Mouse (Mus musculus): ENCODE results near the gene Agl. TPM values are rescaled to one million over a fixed set of nuclear protein-coding genes. Genes with fewer than 3 reads are reported as not detected.
"Not testable (repeated sequence)": the region's sequence is repeated elsewhere in the genome, so short reads cannot be mapped to it uniquely, and the experiment has no call there.

Agl gene
- total RNA-seq, 2 experiments from 2014 or later, result 2.9 to 3.4 TPM

GRCm38 (mm10) chr3:116817231-116817630 is 9.3 kb upstream of the Agl start:
- no peak for ATAC-seq (replicated peaks; ENCODE audit: low FRiP score, poor library complexity, severe bottlenecking)

- no peak for ATAC-seq (replicated peaks; ENCODE audit: low FRiP score, poor library complexity, severe bottlenecking)
Observed at GRCm38 (mm10) chr3:116816674-116817215, 8.8 kb upstream of the Agl start.

GRCm38 (mm10) chr3:116815916-116816315 is 8.0 kb upstream of the Agl start:
- ATAC-seq (replicated peaks; ENCODE audit: low FRiP score, poor library complexity, severe bottlenecking), result no peak

DNA sequence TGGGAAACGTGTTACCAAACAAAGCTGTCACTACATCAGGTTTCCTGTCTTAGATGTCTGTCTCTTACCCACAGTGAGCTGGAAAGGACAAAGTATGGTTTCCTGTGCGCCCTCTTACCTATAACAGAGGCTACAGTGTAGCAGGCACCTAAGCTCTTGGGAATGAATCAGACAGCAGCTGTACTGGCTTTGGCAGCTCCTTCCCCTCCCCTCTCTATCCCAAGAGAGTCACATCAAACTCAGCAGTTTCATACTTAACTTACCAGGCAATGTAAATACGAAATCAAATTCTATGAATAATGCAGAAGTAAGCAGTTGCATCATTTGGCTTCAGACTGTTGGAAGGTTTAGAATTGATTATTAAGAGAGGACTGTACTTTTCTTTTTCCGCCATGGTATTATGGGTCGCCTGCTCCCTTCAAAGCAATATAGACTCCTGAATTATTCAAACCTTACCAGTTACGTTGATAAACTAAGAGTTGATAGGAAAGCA is 7.4 kb upstream of the Agl start:
- no peak for ATAC-seq (replicated peaks; ENCODE audit: low FRiP score, poor library complexity, severe bottlenecking)

DNA sequence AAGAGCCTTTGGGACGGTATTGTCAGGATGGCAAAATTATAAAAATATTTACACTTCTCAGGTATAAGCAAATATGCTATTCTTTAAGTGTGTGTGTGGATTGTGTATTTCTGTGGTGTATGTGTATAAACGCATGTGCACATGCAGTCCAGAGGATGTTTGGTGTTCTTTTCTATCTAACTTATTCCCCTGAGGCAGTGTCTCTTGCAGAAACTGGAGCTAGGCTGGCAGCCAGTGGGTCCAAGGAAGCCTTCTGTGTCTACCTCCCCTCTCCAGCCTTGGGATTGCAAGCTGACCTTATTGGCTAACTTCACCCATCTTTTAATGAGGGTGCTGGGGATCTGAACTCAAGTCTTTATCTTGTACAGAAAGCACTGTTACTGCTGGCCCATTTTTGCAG is 5.0 kb upstream of the Agl start:
- no peak for ATAC-seq (replicated peaks; ENCODE audit: low FRiP score, poor library complexity, severe bottlenecking)

DNA sequence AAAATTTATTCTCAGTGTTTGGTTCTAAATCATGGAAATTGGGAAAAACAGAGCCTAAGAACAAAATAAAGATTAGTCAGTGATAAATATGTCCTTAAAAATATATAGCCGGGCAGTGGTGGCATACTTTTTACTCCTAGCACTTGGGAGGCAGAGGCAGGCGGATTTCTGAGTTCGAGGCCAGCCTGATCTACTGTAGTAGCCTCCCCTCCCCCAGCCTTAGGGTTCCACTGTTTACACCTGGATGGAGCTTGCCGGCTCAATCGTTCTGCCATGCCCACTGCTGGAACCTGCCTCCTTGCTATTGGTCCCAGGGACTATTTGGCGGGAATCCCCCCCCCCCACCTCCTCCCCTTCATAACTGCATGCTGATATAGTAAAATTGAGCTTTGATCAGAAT is 2.4 kb upstream of the Agl start:
- not testable (repeated sequence) for ATAC-seq (replicated peaks; ENCODE audit: low FRiP score, poor library complexity, severe bottlenecking)

- ATAC-seq (replicated peaks; ENCODE audit: low FRiP score, poor library complexity, severe bottlenecking), result no peak
Observed at GRCm38 (mm10) chr3:116809221-116809620, 1.3 kb upstream of the Agl start.

DNA sequence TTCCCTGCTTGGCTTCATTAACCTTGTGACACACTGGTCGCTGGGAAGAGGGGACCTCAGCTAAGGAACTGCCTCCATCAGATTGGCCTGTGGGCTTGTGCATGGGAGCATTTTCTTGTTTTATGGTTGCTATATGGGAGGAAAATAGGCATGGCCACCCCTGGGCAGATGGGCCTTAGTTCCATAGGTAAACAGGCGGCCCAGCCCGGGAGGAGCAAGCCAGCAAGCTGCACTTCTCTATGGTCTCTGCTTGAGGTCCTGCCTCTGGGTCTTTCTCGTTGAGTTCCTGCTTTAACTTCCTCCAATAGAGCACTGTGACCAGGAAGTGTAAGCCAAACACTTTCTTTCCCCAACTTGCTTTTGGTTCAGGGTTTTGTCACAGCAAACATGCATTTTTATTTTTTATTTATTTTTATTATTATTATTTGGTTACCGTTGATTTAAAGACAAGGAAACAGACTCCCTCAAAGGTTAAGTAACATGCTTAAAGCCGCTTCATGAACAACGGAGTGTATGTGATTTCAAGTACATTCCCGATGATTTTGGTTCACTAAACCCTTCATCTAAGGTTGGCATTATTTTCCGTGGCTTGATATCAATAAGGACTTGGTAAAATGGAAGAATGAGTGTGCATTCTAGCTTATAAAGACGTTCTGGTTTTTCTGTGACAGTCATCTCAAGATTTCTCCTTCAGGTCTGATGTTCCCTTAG is 696 bp upstream of the Agl start:
- ATAC-seq (replicated peaks; ENCODE audit: low FRiP score, poor library complexity, severe bottlenecking), result peak; percentile 40; the same call in 1 of the 2 replicates

DNA sequence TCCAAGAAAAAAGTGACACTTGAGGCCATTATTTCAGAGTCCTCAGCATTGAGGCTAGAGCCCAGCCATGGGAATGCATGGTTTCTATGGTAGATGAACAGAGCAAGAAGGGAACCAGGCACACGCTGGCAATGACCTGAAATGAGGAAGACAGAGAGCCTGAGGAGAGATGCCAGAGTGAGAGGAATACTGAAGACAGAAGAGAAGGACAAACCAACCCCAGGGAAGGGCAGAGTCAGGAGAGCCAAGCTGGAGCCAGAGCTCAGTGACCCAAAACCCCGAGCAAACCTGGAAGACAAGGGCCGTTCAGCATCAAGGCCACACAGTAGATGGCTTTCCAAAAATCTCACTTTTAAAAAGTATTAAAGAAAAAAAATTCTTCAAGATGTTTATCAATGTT is 2.1 kb downstream of the Agl start:
- ATAC-seq (replicated peaks; ENCODE audit: low FRiP score, poor library complexity, severe bottlenecking), result no peak

DNA sequence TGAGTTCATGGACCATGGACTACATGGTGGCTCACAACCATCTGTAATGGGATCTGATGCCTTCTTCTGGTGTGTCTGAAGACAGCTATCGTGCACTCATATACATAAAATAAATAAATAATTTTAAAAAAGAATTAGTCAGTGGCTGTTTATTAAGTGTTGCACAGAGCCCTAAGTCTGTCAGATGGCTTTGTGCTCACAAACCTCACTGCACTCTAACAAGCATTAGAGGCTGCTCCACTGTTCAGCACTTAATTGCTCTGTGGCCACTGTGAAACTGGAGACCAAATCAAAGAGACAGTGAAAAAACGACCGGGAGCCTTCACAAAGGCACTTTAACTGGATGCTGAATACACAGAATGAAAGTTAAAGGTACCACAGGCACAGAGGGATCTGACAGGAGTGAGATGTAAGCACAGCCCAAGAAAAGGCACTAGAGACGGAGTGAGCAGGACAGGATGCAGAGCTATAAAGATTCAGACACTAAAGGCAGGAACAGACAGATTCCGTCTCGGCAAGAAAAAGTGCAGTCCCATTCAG is 3.1 kb downstream of the Agl start:
- ATAC-seq (replicated peaks; ENCODE audit: low FRiP score, poor library complexity, severe bottlenecking), result no peak

DNA sequence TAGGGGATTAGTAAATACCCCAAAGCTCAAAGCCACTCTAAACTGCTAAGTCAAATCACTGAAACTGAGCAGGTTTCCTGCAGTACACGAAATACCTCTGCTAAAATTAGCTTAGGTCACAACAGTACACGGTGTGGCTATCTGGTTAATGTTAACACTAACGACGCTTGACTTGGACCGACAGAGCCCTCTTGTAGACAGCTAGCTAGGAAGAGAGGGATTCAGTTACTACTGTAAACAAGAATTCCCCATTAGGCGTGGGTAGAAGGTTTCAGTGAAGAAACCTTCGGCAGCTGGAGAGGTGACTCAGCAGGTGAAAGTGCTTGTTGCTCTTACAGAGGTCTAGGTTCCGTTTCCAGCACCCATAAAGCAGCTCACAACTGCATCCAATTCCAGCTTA is 6.2 kb downstream of the Agl start:
- ATAC-seq (replicated peaks; ENCODE audit: low FRiP score, poor library complexity, severe bottlenecking), result no peak

DNA sequence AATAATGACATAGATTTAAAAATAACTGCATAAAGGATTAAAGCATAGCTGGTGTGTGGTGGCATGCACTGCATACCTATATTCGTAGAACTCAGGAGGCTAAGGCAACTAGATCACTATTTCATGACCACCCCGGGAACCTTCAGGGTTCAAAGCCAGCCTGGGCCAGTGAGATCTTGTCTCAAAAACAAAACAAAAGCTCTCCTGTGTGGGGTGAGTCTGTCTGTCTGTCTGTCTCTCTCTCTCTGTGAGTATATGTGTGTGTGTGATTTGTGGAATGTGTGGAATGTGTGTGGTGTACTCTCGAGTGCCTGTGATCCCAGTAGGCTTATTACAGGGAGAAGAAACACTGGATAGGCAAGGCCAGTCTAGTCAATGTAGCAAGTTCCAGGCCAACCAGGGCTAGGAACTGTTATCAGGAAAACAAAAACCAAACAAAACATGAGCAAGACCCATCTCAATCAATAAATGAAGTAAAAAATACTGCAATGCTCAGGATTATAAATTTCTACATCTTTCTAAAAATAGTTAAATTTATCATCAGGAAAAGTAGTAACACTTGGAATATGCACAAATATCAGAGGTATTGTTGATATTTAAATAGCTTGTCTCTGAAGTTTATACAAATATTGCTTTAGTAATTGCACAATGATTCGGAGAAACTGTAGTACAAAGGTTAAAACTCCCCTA is 9.0 kb downstream of the Agl start:
- ATAC-seq (replicated peaks; ENCODE audit: low FRiP score, poor library complexity, severe bottlenecking), result no peak

- no peak for ATAC-seq (replicated peaks; ENCODE audit: low FRiP score, poor library complexity, severe bottlenecking)
Observed at GRCm38 (mm10) chr3:116788851-116789250, 19.1 kb downstream of the Agl start.

DNA sequence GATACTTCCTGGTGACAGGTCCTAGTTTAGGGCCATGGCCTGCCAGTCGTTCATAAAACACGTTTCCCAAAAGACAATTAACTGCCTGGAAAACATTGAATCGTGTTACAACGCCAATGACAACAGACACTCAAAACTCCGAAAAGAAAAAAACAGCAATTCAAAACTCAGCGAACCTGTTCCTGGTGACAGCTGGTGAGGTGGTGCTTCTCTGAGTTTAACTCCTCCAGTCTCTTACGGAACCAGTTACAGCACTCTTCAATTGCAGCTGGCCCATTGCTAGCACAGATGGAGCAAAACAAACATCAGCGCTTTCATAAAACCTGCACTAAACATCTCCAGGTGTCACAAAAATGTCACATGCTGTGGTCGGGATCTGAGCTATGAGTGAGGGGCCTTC is 21.4 kb downstream of the Agl start:
- no peak for ATAC-seq (replicated peaks; ENCODE audit: low FRiP score, poor library complexity, severe bottlenecking)

GRCm38 (mm10) chr3:116785820-116786219 is 22.1 kb downstream of the Agl start:
- no peak for ATAC-seq (replicated peaks; ENCODE audit: low FRiP score, poor library complexity, severe bottlenecking)

- ATAC-seq (replicated peaks; ENCODE audit: low FRiP score, poor library complexity, severe bottlenecking), result no peak
Observed at GRCm38 (mm10) chr3:116784811-116785210, 23.2 kb downstream of the Agl start.

DNA sequence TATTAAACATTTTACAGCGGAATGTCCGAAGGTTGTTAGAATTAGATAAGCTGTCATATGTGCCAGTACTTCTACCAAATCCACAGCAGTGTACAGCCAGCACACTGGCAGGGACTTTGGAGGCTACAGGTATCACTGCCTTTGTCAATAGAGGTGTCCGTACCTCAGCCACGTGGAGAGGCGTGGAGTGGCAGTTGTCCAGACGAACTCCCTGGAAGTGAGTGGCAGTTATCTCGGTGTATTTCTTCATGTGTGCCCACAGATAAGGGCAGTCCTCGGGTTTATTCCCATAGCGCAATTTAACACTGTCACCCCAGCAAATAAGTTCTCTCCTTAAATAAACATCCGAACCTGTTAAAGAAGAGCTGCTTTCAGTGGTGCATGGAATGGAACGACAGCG is 23.7 kb downstream of the Agl start:
- ATAC-seq (replicated peaks; ENCODE audit: low FRiP score, poor library complexity, severe bottlenecking), result no peak

DNA sequence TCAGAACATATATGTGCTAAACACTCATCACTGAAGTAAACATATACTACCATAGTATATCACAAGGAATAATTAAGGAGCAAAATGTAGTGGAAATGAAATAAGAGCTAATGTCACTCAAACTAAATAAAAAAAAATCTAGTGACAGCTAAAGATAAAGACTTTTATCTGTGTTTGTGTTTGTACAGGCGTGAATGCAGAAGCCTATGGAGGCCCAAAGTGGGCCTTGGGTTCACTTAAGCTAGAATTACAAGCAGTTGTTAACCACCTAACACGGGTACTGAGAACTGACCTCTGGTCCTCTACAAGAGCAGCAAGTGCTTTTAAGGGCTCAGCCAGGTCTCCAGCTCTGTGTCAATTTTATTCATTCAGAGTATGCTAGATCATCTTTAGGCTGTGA is 31.0 kb downstream of the Agl start:
- no peak for ATAC-seq (replicated peaks; ENCODE audit: low FRiP score, poor library complexity, severe bottlenecking)

- no peak for ATAC-seq (replicated peaks; ENCODE audit: low FRiP score, poor library complexity, severe bottlenecking)
Observed at GRCm38 (mm10) chr3:116773836-116774235, 34.1 kb downstream of the Agl start.

GRCm38 (mm10) chr3:116771597-116771996 is 36.4 kb downstream of the Agl start:
- no peak for ATAC-seq (replicated peaks; ENCODE audit: low FRiP score, poor library complexity, severe bottlenecking)

DNA sequence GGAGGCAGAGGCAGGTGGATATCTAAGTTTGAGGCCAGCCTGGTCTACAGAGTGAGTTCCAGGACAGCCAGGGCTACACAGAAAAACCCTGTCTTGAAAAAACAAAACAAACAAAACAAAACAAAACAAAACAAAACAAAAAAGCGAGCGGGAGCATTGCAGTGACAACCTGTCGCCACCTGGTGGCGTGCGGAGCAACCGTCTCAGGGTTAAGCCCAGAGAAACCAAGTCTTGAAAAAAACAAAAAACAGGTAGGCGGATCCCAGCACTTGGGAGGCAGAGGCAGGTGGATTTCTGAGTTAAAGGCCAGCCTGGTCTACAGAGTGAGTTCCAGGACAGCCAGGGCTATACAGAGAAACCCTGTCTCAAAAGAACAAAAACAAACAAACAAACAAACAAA is 41.0 kb downstream of the Agl start:
- ATAC-seq (replicated peaks; ENCODE audit: low FRiP score, poor library complexity, severe bottlenecking), result 0 out of 2 replicates have a peak, but pooled peaks have one; percentile 57

Data from erythroid progenitor cell, adult 5-6 weeks (primary cell).